Mouse (Mus musculus): ENCODE measurements around the gene Lpar1. TPM values are rescaled to one million over a fixed set of nuclear protein-coding genes. Genes with fewer than 3 reads are reported as not detected.
"Not testable (repeated sequence)": the region's sequence is repeated elsewhere in the genome, so short reads cannot be mapped to it uniquely, and the experiment has no call there.

The Lpar1 gene
- total RNA-seq, 2 experiments from 2014 or later: 17.6 to 22.3 TPM

DNA sequence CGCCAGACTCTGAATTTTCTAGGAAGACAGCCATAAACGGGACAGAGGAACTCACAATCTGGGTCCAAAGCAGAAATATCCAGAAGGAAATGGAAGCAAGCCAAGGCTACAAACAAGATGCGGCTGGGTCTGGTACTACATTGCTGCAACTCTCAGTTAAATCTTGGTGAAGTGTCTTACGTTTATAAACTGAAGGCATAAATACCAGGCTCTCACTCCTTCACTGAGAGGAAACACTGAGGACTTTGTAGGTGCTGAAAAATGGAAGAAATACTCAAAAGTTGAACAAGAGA is 6.5 kb downstream of the Lpar1 start:
- DNase-seq (ENCODE audit: low spot score in 2 of 2): no peak
- intact Hi-C loops (cut with DNase I): no loop called here

DNA sequence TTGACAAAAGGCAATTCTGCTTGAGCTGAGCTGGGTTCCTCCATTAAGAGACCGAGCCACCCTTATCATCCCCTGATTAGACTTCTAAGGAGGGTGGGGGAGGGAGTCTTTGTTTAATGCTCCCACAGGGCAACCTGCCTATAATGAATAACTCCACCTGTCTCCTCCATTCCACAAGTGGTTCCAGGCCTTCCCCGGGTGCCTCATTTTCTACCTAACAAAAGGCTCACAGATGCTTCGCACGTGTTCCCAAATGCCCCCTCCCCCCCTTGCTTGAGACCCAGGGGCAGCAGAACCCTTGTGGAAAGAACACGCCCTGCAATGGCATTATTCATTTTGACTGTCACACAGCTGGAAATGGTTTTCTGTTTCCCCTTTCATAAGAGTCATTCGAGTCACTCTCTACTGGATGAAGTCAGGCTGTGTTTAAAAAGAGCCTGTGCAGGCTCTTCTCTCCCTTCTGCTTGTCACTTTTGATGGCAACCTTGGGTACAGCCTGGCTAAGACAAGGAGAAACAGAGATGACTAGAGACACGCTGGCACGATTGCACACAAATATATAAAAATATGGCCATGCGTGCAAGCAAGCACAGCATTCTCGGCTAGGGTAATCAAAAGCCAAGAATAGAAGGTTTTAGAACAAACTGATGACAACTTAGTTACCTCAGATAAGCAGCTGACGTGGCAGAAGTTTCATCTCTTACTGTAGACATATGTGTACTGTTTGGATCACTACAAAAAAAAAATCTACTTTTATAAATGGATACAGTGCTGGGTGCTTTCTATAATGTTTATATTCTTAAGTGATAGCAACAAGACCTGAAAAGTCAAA is 7.0 kb downstream of the Lpar1 start:
- no peak for DNase-seq (ENCODE audit: low spot score in 2 of 2)
- intact Hi-C loops (cut with DNase I): no loop called here

DNA sequence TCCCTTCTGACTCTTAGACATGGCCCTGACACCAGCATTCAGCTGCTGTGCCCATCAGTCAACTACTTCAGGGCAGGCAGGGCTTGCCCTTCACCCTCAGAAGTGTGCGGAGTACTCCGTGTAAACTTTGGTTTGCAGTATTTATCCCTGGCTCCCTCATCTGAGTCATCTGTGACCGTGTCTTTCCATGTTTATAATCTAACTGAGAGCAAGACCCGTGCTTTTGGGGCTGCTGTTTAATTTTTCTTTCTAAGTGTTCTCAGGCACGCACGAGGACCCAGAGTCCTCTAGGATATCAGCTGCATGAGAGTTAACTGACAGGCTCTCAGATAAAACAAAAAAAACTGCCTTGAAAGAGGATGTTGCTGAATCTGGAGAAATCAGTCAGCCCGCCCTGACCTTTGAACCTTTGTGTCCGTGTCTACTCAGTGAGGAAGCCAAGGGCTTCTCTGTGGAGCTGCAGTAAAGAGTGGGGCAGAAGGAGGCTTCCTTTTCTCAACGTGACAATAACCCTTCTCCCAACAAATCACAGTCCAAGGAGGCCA is 7.7 kb downstream of the Lpar1 start:
- intact Hi-C loops (cut with DNase I): no loop called here
- no peak for DNase-seq (ENCODE audit: low spot score in 2 of 2)

DNA sequence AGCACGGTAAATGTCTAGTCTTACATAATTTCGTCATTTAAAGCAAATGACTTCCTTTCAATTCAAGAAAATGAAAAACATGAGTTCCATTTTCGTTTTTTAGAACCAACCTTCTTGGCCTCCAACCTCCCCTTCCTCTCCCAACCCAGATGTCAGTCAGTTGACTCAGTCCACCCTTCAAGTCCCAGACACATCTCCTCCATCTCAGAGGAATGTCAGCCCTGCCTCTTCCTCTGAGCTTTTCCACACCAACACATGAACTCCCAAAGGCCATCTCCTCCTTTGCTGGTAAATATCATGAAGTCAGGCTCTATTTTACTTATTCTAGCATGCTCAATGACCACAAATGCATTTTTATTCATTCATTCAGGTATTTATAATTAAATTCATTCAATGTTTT is 10.5 kb downstream of the Lpar1 start:
- intact Hi-C loops (cut with DNase I): no loop called here
- no peak for DNase-seq (ENCODE audit: low spot score in 2 of 2)

DNA sequence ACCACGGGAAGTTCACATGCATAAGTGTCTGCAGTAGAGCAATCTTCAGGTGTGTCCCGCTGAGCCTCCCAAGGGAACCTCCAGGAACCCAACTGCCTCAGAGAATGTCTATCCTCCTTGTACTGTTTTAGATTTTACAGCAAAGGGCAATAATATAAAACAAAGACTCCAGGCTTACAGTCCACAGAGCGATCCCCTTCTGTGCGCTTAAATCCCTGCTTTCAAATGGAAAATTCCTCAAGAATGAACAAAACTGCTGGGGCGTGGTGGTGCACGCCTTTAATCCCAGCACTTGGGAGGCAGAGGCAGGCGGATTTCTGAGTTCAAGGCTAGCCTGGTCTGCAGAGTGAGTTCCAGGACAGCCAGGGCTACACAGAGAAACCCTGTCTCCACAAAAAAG is 11.0 kb downstream of the Lpar1 start:
- DNase-seq (ENCODE audit: low spot score in 2 of 2); intact Hi-C loops (cut with DNase I): not testable (repeated sequence)

DNA sequence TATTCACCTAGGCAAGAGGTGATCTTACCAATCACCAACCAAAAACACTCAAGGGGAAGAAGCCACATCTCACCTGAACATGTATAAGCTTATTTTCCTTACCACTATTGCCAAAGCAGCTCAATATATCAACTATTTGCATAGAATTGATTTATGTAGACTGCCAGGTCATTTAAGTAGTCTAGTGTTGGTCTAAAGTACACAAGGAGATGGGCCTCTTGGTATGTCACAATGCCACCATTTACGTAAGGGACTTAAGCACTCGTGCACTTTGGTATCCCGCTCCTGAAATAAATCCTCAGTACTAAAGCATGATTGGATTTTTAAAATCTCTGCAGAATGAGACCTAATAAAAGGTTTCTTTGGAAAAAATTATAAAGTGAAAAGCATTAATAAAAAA is 12.9 kb downstream of the Lpar1 start:
- no peak for DNase-seq (ENCODE audit: low spot score in 2 of 2)
- intact Hi-C loops (cut with DNase I): no loop called here

DNA sequence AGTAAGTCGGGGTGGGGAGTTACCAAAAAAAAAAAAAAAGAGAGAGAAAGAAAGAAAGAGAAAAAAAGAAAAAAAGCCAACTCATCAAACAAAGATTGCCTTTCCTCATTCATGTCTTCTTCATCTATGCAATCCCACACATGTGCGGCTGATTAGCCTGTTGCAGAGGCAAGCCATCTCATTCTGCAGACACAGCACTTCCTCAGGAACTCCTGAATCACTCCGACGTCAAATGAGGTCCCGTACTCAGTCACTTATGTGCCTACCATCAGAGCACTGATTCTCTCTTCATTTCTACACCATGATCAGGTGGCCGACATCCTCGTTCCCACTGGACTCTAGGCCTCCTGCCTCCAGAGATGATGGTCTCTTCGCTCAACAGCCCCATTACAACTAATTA is 13.3 kb downstream of the Lpar1 start:
- DNase-seq (ENCODE audit: low spot score in 2 of 2): no peak
- intact Hi-C loops (cut with DNase I): no loop called here

DNA sequence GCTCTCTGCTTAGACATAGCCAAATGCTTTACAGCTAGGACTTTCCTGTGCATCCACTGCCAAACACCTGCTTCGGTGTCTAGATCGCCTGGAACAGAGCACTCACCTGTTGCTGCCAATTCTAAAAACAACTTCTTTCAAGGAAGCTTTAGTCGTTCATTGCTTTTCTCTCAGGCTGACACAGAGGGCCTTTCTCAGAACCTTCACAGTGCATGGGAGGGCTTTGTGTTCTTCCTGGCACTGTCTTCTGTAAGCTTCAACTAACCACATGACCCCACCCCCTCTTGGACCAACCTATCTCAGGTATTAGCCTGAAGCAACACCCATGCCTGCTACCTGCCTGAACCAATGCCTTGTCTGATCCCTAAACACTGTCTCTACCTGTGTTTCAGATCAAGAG is 15.0 kb downstream of the Lpar1 start:
- intact Hi-C loops (cut with DNase I): no loop called here
- no peak for DNase-seq (ENCODE audit: low spot score in 2 of 2)

DNA sequence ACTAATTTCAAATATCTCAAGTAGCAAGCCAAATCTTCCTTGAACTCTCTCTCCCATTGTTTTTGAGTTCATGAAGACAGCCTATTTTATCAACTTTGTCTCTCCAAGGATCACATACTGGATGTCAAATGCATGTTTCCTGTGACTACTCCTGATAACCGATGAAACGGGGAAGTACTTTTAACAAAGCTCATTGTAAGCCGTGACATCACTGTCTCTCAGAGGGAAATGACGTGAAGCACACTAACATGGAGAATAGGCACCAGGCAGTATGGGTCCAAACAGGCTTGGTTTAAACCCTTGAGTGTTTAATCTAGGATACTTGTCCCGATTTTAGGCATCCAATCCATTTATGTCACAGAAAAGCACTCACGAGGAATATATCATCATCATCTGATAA is 17.9 kb downstream of the Lpar1 start:
- intact Hi-C loops (cut with DNase I): no loop called here
- DNase-seq (ENCODE audit: low spot score in 2 of 2): no peak

DNA sequence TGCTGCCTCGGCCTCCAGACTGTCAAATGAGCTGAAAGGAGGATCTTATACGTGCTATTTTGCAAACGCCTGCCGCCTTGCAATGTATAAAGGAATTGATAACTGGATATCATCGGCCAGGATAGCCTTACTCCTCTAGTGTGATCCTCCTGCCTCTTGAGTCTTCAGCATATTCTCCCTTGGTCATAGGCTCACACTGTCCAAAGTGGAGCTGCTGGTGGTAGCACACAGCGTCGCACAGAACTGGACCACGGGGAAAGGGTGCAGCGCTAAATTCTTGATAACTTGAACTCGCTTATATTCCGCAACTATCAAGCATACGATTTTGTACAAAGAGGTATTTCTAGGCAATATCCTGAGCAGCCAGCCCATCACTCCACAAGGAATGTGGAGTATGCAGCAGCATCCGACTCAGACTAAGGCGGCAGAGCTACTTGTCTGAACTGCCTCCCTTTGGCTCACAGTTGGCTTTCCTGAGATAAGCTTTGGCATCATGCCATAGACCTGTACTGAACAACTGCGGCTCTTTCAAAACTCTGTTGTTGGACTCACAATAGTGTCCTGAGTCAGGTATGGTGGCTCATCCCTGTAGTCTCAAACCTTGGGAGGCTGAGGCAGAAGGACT is 18.9 kb downstream of the Lpar1 start:
- no peak for DNase-seq (ENCODE audit: low spot score in 2 of 2)
- intact Hi-C loops (cut with DNase I): no loop called here

DNA sequence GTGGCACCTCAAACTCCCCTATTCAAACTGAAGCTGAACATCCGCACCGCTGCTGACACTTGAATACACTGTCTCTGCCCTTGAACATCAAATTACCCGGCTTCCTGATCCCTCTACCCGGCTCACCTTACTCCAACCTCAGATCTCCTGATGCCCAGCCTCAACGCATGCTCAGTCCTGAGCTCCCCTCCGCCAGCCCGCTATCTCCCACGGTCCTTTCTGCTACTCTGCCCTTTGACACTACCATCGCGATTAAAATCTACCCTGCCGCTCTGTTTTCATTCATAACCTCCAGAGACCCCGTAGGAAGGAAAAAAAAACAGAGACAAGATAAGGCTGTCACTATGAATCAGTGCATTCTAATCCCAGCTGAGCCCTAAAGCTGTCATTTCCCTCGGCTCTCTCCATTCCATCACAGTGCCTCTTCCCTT is 19.5 kb downstream of the Lpar1 start:
- DNase-seq (ENCODE audit: low spot score in 2 of 2): no peak
- intact Hi-C loops (cut with DNase I): no loop called here

DNA sequence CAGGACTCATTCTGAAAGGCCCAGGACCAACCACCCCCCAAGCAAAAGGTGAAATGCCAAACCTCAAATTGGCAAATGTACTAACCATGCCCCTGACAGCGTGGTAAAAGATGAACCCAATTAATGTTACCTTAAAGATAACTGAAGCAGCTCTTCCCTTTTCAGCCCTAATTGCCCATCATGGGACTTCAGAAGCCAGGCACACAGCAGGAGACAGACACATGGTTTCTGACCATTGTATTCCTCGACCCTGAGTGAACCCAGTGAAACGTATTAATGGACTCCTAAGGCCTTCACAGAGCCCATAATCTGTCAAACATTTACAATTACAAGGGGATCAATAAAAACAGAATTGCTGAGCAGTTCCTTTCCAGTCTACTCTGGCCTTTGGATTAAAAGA is 20.2 kb downstream of the Lpar1 start:
- DNase-seq (ENCODE audit: low spot score in 2 of 2): no peak
- intact Hi-C loops (cut with DNase I): no loop called here

DNA sequence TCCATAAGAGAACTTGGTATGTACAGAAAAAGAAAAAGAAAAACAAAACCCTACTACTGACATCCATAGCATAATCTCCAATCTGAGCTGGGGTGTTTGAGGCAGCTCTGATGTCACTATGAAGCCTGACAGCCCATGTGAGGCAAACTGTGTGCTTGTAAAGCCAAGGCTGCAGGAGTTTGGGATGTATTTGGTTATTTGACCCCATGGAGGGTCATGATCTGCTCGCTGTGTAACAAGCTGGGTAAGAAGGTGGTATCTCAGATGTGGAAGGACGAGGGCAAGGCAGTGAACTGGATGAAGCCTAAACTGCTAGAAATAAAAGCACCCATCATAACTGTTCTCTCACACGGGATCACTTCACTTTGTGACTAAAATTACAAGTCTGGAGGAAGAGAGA is 21.4 kb downstream of the Lpar1 start:
- DNase-seq (ENCODE audit: low spot score in 2 of 2): no peak

DNA sequence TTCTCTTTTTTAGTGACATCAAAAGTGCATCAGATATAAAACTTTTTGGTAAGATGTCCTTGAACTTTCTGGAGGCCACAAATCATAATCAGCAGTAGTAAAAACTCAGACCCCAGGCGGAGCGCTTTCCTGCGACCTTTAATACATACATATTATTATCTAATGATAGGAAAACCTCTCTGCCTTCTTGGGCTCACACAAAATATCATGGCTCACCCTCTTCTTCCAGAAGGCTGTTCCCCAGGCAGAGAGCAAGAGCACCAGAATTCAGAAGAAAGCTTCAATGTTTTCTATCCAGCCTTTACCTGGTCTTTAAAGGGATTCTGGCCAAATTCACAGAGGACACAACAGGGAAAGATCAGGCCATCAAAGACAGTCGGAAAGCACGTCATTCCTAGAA is 23.0 kb downstream of the Lpar1 start:
- no peak for DNase-seq (ENCODE audit: low spot score in 2 of 2)
- intact Hi-C loops (cut with DNase I): no loop called here

More for the DNA sequence above, 21.4 kb downstream of the Lpar1 start:
- intact Hi-C loops (cut with DNase I): no loop called here

DNA sequence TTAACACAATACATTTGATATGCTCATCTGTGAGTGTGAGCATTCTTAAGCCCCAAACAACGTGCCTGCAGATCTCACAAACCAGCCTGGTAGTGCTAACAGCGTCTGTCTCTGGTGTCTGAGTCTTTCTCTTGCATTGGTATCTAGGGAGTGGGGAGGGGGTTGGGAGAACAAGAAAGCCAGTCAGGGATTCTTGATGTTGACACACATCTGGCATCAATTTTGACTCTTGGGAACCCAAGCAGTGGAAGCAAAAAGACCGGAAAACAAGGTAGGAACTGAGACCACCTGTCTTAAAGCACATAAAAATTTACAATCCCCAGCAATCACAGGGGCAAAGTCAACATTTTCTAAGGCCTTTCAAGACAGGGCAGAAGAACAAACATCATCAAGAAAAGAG is 23.4 kb downstream of the Lpar1 start:
- intact Hi-C loops (cut with DNase I): no loop called here
- no peak for DNase-seq (ENCODE audit: low spot score in 2 of 2)

DNA sequence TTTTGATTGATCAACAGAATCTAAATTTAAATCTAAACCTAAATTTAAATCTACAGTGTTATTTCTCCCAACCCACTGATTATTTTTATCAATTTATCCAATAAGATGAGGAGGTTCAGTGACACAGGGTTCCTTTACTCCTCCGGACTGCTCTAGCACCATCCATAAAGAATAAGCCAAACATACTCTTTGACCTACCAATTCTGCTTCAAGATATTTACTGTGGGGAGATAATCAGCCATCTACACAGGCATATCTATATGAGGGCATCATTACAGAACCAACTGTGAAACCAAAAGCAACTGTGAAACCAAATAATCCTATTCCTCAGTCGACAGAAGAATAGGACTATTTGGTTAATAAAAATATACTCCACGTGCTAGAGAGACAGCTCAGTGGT is 25.8 kb downstream of the Lpar1 start:
- intact Hi-C loops (cut with DNase I): no loop called here
- DNase-seq (ENCODE audit: low spot score in 2 of 2): no peak

DNA sequence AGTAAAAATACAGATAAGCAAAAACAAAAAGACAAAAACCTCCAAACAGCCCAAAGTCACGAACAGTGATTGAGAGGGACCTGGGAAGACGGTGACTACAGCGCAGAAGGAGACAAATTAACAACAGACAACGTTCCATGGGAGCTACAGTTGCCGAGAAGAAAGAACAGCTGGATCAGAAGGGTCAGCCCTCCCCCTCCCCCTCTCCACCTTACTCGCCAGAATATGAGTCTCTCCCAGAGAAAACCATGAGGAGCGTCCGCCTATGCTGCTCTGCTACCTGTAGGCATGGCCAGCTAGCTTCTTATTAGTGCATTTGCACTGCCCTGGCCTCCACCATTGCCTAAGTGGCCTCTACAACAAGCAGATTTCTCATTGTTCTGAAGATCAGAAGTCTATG is 32.6 kb downstream of the Lpar1 start:
- intact Hi-C loops (cut with DNase I): no loop called here
- no peak for DNase-seq (ENCODE audit: low spot score in 2 of 2)

DNA sequence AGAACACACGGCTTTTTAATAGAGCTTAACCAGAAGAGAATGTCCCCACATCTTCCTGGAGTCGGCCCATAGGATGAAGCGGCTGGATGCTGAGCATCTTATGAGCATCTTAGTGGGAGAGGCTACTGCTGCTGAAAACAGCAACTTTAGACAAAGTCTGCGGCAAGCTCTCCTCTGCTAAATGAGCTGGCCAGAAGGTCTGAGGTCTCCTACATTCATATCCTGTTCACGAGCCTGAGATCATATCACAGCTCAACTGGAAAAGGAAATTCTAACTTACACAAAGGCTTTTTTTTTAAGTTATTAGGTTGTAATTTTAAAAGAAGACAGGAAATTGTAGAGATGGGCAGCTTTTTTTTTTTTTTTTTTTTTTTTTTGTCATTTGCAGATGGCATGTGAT is 33.2 kb downstream of the Lpar1 start:
- no peak for DNase-seq (ENCODE audit: low spot score in 2 of 2)
- intact Hi-C loops (cut with DNase I): no loop called here

DNA sequence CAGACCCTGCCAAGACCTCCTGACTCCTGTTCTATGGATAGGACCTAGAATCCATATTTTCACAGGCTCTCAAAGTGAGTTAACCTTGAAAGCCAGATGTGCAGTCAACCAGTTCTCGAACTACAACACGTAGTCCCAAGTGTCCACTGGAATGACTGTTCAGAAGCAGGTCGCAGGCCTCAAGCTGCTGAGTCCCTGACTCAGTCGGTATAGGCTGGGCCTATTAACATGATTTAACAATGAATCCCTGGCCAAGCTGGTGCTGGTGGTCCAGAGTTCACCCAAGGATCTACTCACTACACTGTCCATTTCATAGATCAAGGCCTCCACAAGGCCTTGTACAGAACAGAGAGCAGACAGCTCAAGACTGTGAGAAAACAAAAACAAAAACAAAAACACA is 33.8 kb downstream of the Lpar1 start:
- DNase-seq (ENCODE audit: low spot score in 2 of 2): no peak
- intact Hi-C loops (cut with DNase I): no loop called here

DNA sequence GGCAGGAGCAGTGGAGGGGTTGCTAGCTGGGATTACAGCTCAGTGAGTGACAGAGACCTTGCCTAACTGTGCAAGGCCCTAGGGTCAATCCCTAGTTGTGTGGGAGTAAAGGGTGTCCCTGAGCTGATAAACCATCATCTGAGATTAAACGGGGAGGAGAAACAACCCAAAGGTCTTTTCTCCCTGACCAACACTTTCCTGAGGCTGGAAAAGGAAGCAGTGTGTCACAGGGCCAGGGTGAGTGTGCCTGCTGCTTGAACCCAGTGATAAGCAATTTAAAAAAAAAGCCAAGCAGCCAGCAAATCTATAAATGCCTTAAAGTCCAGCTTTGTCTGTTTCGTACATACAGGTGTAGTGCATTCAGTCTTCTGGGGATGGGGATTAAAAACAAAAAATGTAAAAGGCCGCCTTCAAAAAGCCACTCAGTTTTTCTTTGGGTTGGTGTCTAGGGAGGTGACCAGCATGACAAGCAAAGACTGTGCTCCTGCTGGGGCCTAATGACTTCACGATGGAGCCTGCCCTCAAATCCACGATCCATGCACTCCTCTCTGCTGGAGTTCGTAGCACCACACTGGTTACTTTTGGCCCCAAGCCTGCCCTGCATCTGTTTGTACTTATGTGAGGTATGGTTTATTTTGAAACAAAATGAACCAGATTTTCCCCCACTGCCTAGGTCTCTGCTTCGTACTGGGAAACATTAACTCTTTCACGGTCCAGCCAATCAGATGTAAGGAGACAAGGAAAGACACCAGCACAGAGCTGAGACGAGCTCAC is 35.3 kb downstream of the Lpar1 start:
- no peak for DNase-seq (ENCODE audit: low spot score in 2 of 2)
- intact Hi-C loops (cut with DNase I): no loop called here

DNA sequence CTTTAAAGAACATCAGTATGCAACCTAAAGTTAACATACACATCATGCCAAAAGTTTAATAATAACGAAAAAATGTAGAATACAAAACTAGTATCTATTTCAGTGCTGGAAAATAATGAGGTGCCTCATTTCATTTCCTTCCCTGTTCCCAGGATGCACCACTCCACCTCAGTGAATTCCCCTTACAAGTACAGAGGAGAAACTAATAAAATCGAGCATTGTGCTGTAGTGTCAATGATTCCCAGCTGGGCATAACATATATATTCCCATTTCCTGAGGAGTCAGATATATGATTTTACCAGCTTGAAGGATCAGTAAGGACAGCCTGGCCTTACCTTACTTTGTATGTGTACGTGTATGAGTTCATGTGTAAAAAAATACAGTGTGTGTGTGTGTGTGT is 36.9 kb downstream of the Lpar1 start:
- intact Hi-C loops (cut with DNase I): no loop called here
- DNase-seq (ENCODE audit: low spot score in 2 of 2): no peak
